Mouse (Mus musculus) CH12.LX (cell line): Measurements from ENCODE around the gene Npr3. TPM values are rescaled to one million over a fixed set of nuclear protein-coding genes. Genes with fewer than 3 reads are reported as not detected.
A peak's percentile ranks its signal among the peaks of the same experiment; 100 is the strongest.

Experiments
- DNase-seq: peaks from one replicate; pipeline ENCODE4 v3.0.0-alpha.2; 2013; ENCODE audit errors: extremely low read depth
- H3K27ac ChIP-seq: 2 replicates; pipeline ENCODE4 v1.5.1; 2012; ENCODE audit warnings: low read depth, mild to moderate bottlenecking, control low read depth, moderate library complexity; ENCODE audit not compliant: insufficient read depth
- H3K27me3 ChIP-seq: replicated peaks from 2 replicates; pipeline ENCODE3; 2012; ENCODE audit warnings: inconsistent platforms
- H3K36me3 ChIP-seq, 2 experiments: replicated peaks in 1 of 2; 2 replicates each; pipeline versions ENCODE3 to v1.6.1; 2012; ENCODE audit warnings: inconsistent platforms in 1 of 2, low read length in 1 of 2, mild to moderate bottlenecking in 1 of 2, mixed read lengths in 1 of 2, moderate library complexity in 1 of 2; ENCODE audit not compliant: control insufficient read depth in 1 of 2, insufficient read depth in 1 of 2
- H3K4me1 ChIP-seq, 2 experiments: 2 replicates each; pipeline ENCODE4 v1.6.1; 2012; ENCODE audit warnings: inconsistent platforms in 1 of 2, moderate library complexity in 1 of 2; ENCODE audit not compliant: insufficient read depth in 2 of 2, control insufficient read depth in 1 of 2
- H3K4me2 ChIP-seq: 2 replicates; pipeline ENCODE4 v1.6.1; 2012; ENCODE audit warnings: low read depth, mild to moderate bottlenecking, control low read depth; ENCODE audit not compliant: poor library complexity, insufficient read depth, severe bottlenecking
- H3K4me3 ChIP-seq, 3 experiments: fragments of 150-350 bp in 1 of 3; sonication (generic) in 1 of 3; replicated peaks in 1 of 3; 2 replicates each; pipeline versions ENCODE3 to v1.5.1; 2011 to 2012; ENCODE audit warnings: low read depth in 2 of 3, low read length in 2 of 3, mild to moderate bottlenecking in 2 of 3, moderate library complexity in 2 of 3, control low read depth in 1 of 3, improper control_type of control experiment in 1 of 3, inconsistent platforms in 1 of 3, mixed read lengths in 1 of 3; ENCODE audit not compliant: poor library complexity in 1 of 3
- H3K79me2 ChIP-seq: replicated peaks from 2 replicates; pipeline ENCODE4 v1.6.1; 2012; ENCODE audit warnings: mild to moderate bottlenecking, moderate library complexity; ENCODE audit not compliant: control insufficient read depth, poor library complexity, insufficient read depth, severe bottlenecking; ENCODE audit errors: extremely low read depth
- H3K9ac ChIP-seq: 2 replicates; pipeline ENCODE4 v1.6.1; 2012; ENCODE audit warnings: low read depth, mild to moderate bottlenecking, control low read depth, moderate library complexity; ENCODE audit not compliant: insufficient read depth
- H3K9me3 ChIP-seq: replicated peaks from 2 replicates; pipeline ENCODE3; 2012; ENCODE audit warnings: low read length, inconsistent platforms, mixed read lengths
- BHLHE40 ChIP-seq: IDR thresholded peaks from 2 replicates; pipeline ENCODE4 v1.6.1; 2011; ENCODE audit warnings: mild to moderate bottlenecking, low read depth, low read length, improper control_type of control experiment
- CHD1 ChIP-seq: IDR thresholded peaks from 2 replicates; pipeline ENCODE4 v1.6.1; 2012; ENCODE audit warnings: low read depth, low read length, improper control_type of control experiment, inconsistent platforms
- CHD2 ChIP-seq: IDR thresholded peaks from 2 replicates; pipeline ENCODE4 v1.6.1; 2011; ENCODE audit warnings: low read length, improper control_type of control experiment
- CTCF ChIP-seq, 2 experiments: IDR thresholded peaks in 1 of 2; conservative IDR thresholded peaks in 1 of 2; 2 replicates each; pipeline ENCODE4 v1.5.1; 2011 to 2012; ENCODE audit warnings: low read depth in 2 of 2, low read length in 2 of 2, improper control_type of control experiment in 1 of 2, inconsistent platforms in 1 of 2, mild to moderate bottlenecking in 1 of 2, moderate library complexity in 1 of 2
- EP300 ChIP-seq: IDR thresholded peaks from 2 replicates; pipeline ENCODE4 v1.6.1; 2011; ENCODE audit warnings: low read length, improper control_type of control experiment
- ETS1 ChIP-seq: conservative IDR thresholded peaks from 2 replicates; pipeline ENCODE4 v1.6.1; 2012; ENCODE audit warnings: low read depth, mild to moderate bottlenecking, inconsistent platforms, low read length, improper control_type of control experiment, moderate library complexity
- GABPA ChIP-seq: IDR thresholded peaks from 2 replicates; pipeline ENCODE4 v1.6.1; 2012; ENCODE audit warnings: low read depth, low read length, improper control_type of control experiment, inconsistent platforms; ENCODE audit not compliant: insufficient replicate concordance
- HCFC1 ChIP-seq: IDR thresholded peaks from 2 replicates; pipeline ENCODE4 v1.6.1; 2012; ENCODE audit warnings: low read depth, mild to moderate bottlenecking, inconsistent platforms, low read length, improper control_type of control experiment
- IRF4 ChIP-seq: IDR thresholded peaks from 2 replicates; pipeline ENCODE4 v1.6.1; 2014; ENCODE audit warnings: low read depth, mild to moderate bottlenecking, inconsistent platforms, low read length, improper control_type of control experiment
- MAFK ChIP-seq: IDR thresholded peaks from 2 replicates; pipeline ENCODE4 v1.6.1; 2011; ENCODE audit warnings: low read length, improper control_type of control experiment; ENCODE audit not compliant: insufficient replicate concordance
- MAX ChIP-seq: IDR thresholded peaks from 2 replicates; pipeline ENCODE4 v1.6.1; 2011; ENCODE audit warnings: low read length, improper control_type of control experiment
- MEF2A ChIP-seq: IDR thresholded peaks from 2 replicates; pipeline ENCODE4 v1.6.1; 2014; ENCODE audit warnings: low read depth, mild to moderate bottlenecking, inconsistent platforms, low read length, improper control_type of control experiment, borderline replicate concordance
- MXI1 ChIP-seq: IDR thresholded peaks from 2 replicates; pipeline ENCODE4 v1.6.1; 2011; ENCODE audit warnings: mild to moderate bottlenecking, low read depth, low read length, improper control_type of control experiment
- MYC ChIP-seq: IDR thresholded peaks from 2 replicates; pipeline ENCODE4 v1.6.1; 2011; ENCODE audit warnings: low read depth, mild to moderate bottlenecking, improper control_type of control experiment, low read length
- NRF1 ChIP-seq: IDR thresholded peaks from 2 replicates; pipeline ENCODE4 v1.6.1; 2014; ENCODE audit warnings: low read depth, mild to moderate bottlenecking, inconsistent platforms, low read length, improper control_type of control experiment, moderate library complexity
- PAX5 ChIP-seq: IDR thresholded peaks from 2 replicates; pipeline ENCODE4 v1.6.1; 2012; ENCODE audit warnings: low read length, inconsistent platforms, mixed read lengths
- POLR2A ChIP-seq: IDR thresholded peaks from 2 replicates; pipeline ENCODE4 v1.6.1; 2011; ENCODE audit warnings: low read depth, mild to moderate bottlenecking, improper control_type of control experiment, low read length
- POLR2AphosphoS2 ChIP-seq: IDR thresholded peaks from 2 replicates; pipeline ENCODE4 v1.6.1; 2011; ENCODE audit warnings: low read depth, low read length, improper control_type of control experiment
- RAD21 ChIP-seq: IDR thresholded peaks from 2 replicates; pipeline ENCODE4 v1.6.1; 2011; ENCODE audit warnings: low read depth, mild to moderate bottlenecking, low read length, improper control_type of control experiment, moderate library complexity
- SMC3 ChIP-seq: IDR thresholded peaks from 2 replicates; pipeline ENCODE4 v1.6.1; 2011; ENCODE audit warnings: low read depth, low read length, improper control_type of control experiment
- USF1 ChIP-seq: IDR thresholded peaks from 2 replicates; pipeline ENCODE4 v1.6.1; 2014; ENCODE audit warnings: low read depth, mild to moderate bottlenecking, inconsistent platforms, low read length, improper control_type of control experiment
- USF2 ChIP-seq: conservative IDR thresholded peaks from 2 replicates; pipeline ENCODE4 v1.6.1; 2011; ENCODE audit warnings: low read depth, low read length, improper control_type of control experiment
- ZKSCAN1 ChIP-seq: IDR thresholded peaks from 2 replicates; pipeline ENCODE4 v1.6.1; 2012; ENCODE audit warnings: low read depth, inconsistent platforms, low read length, improper control_type of control experiment, borderline replicate concordance
- dilution Hi-C: fragments of 300-500 bp; cut with MboI; formaldehyde crosslinking; loops from 2 replicates; pipeline ENCODE4 v1.14.3; 2020; ENCODE audit warnings: low sequenced_read_pairs; ENCODE audit not compliant: extremely low pct_unique_long_range_greater_than_20kb, extremely low pct_ligation_motif_present
- in situ Hi-C: fragments of 300-500 bp; cut with MboI; formaldehyde crosslinking; loops from 3 replicates; pipeline ENCODE4 v1.14.3; 2019; ENCODE audit warnings: low sequenced_read_pairs, low pct_ligation_motif_present, low pct_unique_long_range_greater_than_20kb, mixed read lengths
- polyA plus RNA-seq: library from polyadenylated mRNA; unstranded; fragments of >175 nt; gene quantifications from 2 replicates; pipeline ENCODE4 v1.2.1, GENCODE M21; 2012; ENCODE audit warnings: low read depth; ENCODE audit not compliant: insufficient read length
- total RNA-seq, 2 experiments: library from RNA; depleted of rRNA; stranded (reverse); fragments of 300-350 nt in 1 of 2; fragments of >200 nt in 1 of 2; gene quantifications; 2 replicates each; pipeline ENCODE4 v1.2.3; 2012 to 2014

Npr3 gene
- total RNA-seq (2012; rRNA removed) (0.04 TPM in 1 of 2 replicates, not detected in the other), total RNA-seq (2014; rRNA removed) (not detected in 2 replicates), polyA plus RNA-seq (not detected in 2 replicates)

- Histone ChIP-seq H3K27ac (no peak within 1 kb of the TSS), H3K36me3 (no peaks in the 10 kb centered on the region), H3K79me2 (no peaks in the 10 kb centered on the region), H3K9ac (no peak within 1 kb of the TSS), H3K9me3 (peaks cover 12% of the 10 kb centered on the region), H3K4me1 (peaks cover 0 to 2% of the 10 kb centered on the region in 2 experiments; a peak in 1 of 4 replicates), H3K4me3 (peak within 1 kb of the TSS in 2 of 3 experiments; percentile 30 to 52), H3K27me3 (no peaks in the 10 kb centered on the region), H3K4me2 (peak within 1 kb of the TSS; percentile 41)
- no peak for TF ChIP-seq MEF2A
- no peak for TF ChIP-seq ZKSCAN1
- TF ChIP-seq CHD1 = no peak
- TF ChIP-seq NRF1 = peak; percentile 58
- no peak for TF ChIP-seq MXI1
- no peak for TF ChIP-seq EP300
- TF ChIP-seq CTCF (conservative IDR thresholded peaks at IDR 0.05 in 1 of 2, IDR thresholded peaks at IDR 0.05 in 1 of 2; ENCODE audit: low read depth in 2 of 2, low read length in 2 of 2) = peak in 1 of 2 experiments; percentile 59; a peak in 2 of 4 replicates
- peak; percentile 17; the same call in 1 of the 2 replicates for TF ChIP-seq RAD21
- TF ChIP-seq HCFC1 = no peak
- no peak for TF ChIP-seq POLR2A
- TF ChIP-seq MAX = no peak
- peak; percentile 45 for TF ChIP-seq SMC3
- peak; percentile 42 for DNase-seq
- in situ Hi-C loops (no loop called here), dilution Hi-C loops (no loop called here)
Observed at GRCm38 (mm10) chr15:11906571-11907531, at the start of gene Npr3. Gene Npr3, minus strand, starts transcription at chr15:11907287.

DNA sequence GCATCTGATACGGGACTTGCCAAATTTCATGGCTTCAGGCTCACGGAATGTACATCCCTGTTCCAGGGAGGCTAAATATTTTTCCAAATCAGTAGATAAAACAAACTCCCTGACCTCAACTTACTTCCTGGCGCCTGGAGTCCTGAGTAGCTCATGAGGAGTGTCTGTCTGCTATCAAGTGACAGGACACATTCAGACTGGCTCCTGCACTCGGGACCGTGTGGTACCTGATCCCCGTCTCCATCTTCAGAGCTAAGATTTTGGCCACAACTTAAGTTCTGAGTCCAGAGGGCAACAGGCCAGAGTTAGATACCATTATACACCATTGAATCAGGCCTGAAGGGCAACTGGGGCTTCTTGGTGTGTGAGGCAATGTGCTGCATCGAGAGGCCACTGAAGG, 49.0 kb upstream of the Npr3 start:
- dilution Hi-C loops = no loop called here
- in situ Hi-C loops = loop anchor here (25.0 kb wide), 1 partner anchor 944 kb away; the partner anchor contains the start of gene Slc45a2

More for the DNA sequence above, 49.0 kb upstream of the Npr3 start:
- Histone ChIP-seq H3K79me2 (no peaks in the 10 kb centered on the region), H3K9me3 (no peaks in the 10 kb centered on the region), H3K9ac (no peak overlapping the region), H3K36me3 (no peaks in the 10 kb centered on the region), H3K4me2 (no peak overlapping the region), H3K4me3 (no peak overlapping the region), H3K27ac (no peak overlapping the region), H3K27me3 (no peaks in the 10 kb centered on the region), H3K4me1 (0 out of 4 replicates have a peak, but pooled peaks cover 3 to 4% of the 10 kb centered on the region in 2 experiments)
- no peak for DNase-seq
- no peak for TF ChIP-seq PAX5
- no peak for TF ChIP-seq IRF4
- no peak for TF ChIP-seq CTCF (conservative IDR thresholded peaks at IDR 0.05 in 1 of 2, IDR thresholded peaks at IDR 0.05 in 1 of 2; ENCODE audit: low read depth in 2 of 2, low read length in 2 of 2)
- no peak for TF ChIP-seq GABPA
- TF ChIP-seq CHD2 = no peak
- TF ChIP-seq ETS1 = no peak
- no peak for TF ChIP-seq ZKSCAN1
- no peak for TF ChIP-seq USF1
- TF ChIP-seq USF2 = no peak
- TF ChIP-seq HCFC1 = no peak
- TF ChIP-seq POLR2AphosphoS2 = no peak
- TF ChIP-seq MEF2A = no peak
- TF ChIP-seq SMC3 = no peak
- TF ChIP-seq BHLHE40 = no peak
- TF ChIP-seq MYC = no peak
- no peak for TF ChIP-seq RAD21
- TF ChIP-seq MAFK = no peak
